Mouse (Mus musculus) ES-Bruce4 (cell line): ENCODE results near the gene Pde9a.

Experiments used
- CTCF ChIP-seq: IDR thresholded peaks from one replicate; pipeline ENCODE4 v1.8.1; 2011; ENCODE audit warnings: low read depth, low read length
- EP300 ChIP-seq: IDR thresholded peaks from 2 replicates; pipeline ENCODE4 v1.6.1; 2011; ENCODE audit warnings: low read depth, low read length; ENCODE audit not compliant: insufficient read depth
- POLR2A ChIP-seq: IDR thresholded peaks from one replicate; pipeline ENCODE4 v1.8.1; 2011; ENCODE audit warnings: low read length; ENCODE audit not compliant: insufficient read depth

- no peak for TF ChIP-seq POLR2A
- no peak for TF ChIP-seq CTCF
- 0 out of 2 replicates have a peak, but pooled peaks have one; percentile 25 for TF ChIP-seq EP300
These were observed at the start of gene Pde9a for GRCm38 (mm10) chr17:31385671-31386665.
